Mouse (Mus musculus) stomach, adult 2 months (tissue): Measurements from ENCODE around the gene Zfp771. TPM values are rescaled to one million over a fixed set of nuclear protein-coding genes. Genes with fewer than 3 reads are reported as not detected.

Source experiments
- polyA plus RNA-seq: library from polyadenylated mRNA; depleted of rRNA; stranded (reverse); fragments of >200 nt; gene quantifications from 2 replicates; pipeline ENCODE4 v1.2.3, GENCODE M21; 2012; rRNA removed

Zfp771 gene
- 57.0 and 157 TPM in 2 replicates for polyA plus RNA-seq

DNA sequence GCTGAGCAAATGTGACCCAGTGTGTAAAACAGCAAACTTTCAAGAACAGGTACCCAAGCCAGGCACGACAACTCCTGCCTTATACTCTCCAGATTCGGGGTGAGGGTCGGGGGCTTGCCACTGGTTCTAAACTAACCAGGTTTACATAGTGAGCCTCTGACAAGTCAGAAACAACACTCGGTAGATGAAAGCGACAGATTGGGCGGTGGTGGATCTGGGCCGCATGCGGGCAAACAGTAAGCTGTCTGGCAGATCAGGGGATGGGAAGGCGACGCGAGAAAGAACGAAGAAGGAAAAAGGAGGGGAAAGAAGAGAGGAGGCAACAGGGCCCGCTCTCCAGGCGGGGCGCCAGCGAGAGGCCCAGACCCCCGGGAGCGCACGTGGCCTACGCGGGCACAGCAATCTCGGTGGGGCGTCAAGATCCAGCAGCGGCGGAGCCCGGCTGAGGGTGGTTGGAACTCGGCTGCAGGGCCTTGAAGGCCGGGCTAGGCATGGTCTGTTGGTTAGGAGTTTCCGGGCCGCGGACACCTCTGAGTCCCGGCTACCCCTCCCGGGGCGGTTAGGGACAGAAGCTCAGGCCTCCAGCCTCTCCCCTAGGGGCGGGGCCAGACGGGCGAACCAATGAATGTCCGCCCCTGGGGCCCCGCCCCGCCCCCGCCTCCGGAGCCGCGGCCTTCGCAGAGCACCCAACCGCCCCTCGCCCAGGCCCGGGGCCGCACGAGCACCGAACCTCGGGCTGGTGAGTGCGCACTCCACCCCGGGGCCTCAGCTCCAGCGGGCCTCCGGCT lies at the start of gene Zfp771:
Gene Zfp771, plus strand, starts transcription at position 405 of the 788 bp plus-strand sequence.

DNA sequence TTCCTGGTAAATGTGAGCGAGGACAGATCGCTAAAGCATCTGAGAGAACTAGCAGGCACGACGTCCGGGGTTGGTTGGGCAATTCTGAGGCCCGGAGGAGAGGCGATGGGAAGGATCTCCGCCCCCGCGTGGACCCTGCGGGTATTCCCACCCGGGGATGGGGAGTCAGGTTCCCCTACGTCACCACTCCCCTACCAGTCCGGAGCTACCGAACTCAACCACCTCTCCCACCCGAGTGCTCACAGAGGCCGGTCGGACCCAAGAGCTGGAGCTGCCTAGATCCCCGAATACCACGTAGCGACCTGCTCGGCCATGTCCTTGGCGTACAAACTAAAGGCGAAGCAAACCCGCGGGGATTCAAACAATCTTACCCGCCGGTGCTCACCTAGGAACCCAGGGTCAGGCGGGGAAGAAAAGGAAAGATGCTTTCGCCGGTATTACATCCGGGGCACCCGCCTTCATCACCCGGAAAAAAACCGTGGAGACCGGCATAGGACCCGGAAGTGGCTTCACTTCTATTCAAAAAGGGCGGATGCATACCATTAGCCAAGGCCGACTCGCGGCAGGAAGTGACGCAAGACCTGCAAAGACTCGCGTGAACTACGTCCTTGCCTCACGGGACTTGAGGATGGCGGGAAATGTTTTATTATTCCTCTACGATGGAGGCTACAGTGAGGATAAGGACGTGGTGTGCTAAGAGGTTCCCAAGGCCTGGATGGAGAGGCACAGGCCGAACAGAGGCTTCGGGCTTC lies 48.4 kb upstream of the Zfp771 start, which contains the start of gene Cd2bp2:
Gene Cd2bp2, minus strand, starts transcription at position 507 of the 752 bp plus-strand sequence.

DNA sequence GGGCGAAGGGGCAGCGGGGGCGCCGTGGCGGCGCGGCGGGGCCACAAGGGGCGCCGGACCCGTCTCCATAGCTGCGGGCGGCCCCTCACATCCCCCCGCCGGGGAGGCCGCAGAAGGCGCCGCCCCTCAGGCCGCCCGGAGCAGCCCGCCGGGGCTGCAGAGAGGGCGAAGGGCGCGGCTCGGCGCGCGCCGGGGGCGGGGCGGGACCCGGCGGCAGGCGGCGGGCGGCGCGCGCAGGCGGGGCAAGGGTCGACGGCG lies 35.9 kb upstream of the Zfp771 start, which contains the start of gene Tbc1d10b:
Gene Tbc1d10b, minus strand, starts transcription at position 174 of the 258 bp plus-strand sequence.

DNA sequence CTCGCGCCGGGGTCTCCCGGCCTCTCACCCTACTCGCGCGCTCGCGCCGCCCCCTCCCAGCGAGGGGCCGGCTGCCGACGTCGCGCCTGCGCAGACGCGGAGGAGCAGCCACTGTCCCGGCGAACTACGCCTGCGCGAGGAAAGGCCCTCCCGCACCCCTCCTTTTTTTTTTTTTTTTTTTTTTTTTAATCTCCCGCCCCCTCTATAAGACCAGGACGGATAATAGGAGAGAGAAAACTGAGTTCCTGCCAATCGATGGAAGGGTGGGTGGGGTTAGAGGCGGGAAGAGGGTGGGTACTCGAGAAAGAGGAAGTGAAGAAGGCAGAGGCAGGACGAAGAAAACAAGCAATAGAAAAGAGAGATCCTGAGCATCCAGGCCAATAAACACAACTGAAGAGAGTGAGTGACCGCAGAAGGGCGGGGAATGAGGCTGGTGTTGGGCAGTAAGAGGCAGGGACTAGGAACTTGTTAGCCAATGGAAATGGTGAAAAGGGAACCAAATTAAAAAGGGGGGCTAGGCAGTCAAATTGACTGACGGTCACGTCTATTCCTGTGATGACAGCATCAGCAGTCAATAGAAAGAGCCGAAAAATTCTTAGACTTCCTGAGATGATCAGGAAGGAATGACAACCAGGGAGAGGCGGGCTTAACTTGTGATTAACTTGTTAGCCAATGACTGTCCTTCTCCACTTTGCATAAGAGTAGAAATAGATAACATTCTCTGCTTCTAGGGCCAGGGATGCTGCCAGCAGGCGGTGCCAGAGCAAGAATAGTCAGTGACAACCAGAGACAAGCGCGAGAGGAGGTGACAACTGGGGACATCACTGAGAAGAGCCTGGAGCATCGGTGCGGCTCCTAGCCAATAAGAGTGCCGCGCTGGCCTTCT lies 35.3 kb upstream of the Zfp771 start, which contains the start of gene Mylpf:
Gene Mylpf, plus strand, starts transcription at position 338 of the 886 bp plus-strand sequence.

DNA sequence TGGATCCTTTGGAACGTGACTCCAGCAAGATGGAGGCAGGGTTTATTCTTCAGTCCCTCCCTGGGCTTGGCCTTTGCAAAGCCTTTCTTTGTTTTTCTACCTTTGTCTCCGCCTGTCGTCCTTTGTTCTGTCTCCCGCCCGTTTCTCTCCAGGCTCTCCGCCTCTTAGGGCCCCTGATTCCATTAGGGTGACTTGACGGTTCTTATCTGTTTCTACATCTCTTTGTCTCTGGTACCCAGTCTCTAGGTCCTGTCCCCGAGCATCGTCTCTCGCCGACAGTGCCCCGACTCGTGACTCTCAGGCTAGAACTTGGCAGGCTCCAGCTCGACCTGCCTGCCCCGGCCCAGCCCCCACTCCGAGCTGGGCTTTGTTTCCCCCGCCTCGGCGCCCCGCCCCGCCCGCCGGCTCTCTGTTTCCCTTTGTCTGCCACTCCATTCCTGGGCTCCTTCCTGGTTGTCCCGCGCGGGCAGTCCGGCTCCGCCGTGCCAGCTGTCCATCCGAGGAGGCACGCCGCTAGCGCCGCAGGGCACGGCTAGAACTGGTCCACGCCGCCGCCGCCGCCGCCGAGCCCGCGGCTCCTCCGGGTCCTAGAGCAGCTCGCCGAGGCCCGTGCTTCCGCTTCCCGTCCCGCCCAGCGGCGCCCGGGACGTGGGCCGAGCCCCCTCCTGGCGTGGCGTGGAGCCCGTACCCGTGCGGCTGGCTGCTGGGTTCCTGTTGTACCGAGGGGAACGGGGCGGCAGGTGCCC lies 11.3 kb upstream of the Zfp771 start, which contains the start of the genes Zfp553 and Sept1:
Gene Zfp553, plus strand, starts transcription at position 440 of the 746 bp plus-strand sequence.
Gene Sept1, minus strand, starts transcription at position 509 of the 746 bp plus-strand sequence.

DNA sequence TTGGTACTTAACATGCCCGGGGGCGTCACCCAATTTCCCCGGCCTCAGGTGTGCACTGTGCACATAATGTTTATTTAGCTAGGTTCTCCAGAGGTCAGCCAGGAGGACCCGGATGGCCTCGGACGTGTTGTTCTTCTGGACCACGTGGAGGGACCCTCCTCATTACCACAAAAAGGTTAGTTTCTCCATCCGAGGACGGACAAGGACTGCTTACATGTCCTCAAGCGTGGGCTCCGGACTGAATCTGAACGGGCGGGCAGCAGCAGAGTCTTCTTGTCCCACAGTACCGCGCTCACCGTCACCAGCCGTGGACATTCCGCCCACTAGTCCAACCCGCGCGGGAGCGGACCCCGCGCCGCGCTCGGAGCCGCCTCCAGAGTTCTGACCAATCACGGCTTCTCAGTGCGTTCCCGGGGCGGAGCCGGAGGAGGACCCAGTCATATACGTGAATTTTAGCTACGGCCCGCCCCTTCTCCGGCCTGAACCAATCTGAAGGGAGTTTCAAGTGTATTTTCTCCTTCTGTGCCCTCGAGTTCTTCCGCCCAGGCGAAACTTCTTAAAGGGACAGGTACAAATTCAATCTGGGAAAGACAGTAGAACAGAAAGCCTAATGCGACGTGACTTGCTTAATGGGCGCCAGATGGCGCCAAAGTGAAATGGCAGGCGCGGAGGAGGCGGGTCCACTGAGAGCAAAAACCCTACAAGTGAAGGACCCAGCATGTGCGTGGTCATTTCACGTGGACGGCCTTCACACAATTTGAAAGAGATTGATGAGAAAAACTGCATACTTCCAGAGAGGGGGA lies 16.4 kb downstream of the Zfp771 start, which contains the start of gene Dctpp1:
Gene Dctpp1, minus strand, starts transcription at position 401 of the 803 bp plus-strand sequence.

DNA sequence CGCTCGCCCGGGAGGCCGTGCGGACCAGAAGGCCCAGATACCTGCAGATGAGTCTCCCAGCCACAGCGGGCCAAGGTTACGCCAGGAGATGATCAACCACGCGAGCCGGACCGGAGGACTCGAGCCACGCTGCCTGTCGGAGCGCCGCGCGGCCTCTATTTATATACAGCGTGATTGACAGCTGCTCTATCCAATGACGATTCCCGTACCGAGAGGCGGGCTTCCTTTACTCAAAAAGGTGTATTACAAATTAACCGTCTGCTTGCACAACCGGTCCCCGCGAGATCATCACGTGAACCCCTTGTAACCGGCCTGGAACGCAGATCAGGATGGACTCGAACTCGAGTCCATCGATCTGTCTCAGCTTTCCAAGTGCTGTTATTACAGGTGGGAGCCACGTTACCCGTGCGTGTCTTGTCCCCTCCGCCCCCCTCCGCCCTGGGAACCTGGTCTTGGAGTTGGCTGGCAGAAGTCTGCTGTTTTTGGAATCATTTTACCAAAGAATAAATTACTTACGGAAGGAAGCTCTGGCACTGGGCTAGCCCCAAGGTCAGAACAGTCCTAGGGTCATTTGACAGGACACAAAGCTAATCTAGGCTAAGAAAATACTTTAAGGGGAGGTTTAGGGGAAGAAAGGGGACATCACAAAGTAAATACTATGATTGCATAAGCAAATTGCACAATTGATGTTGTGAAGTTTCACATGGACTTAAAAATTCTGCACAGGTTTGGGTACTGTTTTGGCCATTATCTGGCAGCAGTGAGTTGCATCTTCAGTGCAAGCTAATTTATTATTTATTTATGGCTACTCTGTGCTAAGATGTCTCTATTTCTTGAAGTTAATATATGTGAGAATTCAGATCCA lies 30.1 kb downstream of the Zfp771 start, which contains the start of gene Sephs2:
Gene Sephs2, minus strand, starts transcription at position 131 of the 865 bp plus-strand sequence.

DNA sequence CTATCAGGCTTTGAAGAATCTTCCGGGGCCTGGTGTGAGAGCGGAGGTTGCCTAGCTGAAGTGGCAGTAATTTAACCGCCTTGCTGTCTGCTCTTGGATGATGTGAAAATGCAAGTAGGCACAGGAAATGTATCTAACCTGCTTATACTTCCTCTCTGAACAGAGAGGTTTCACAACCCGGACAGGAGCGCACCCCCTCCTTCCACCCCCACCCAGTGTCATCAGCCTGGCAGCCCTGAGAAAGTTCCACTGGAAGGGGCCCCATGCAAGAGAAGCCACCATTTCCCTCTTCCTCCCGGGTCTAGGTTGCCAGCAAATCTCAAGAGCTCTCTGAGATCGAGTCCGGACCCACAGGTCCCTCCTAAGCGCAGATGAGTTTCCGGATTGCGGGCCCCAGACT lies 52.0 kb downstream of the Zfp771 start, which contains the start of gene Itgal:
Gene Itgal, plus strand, starts transcription at position 163 of the 400 bp plus-strand sequence.

Other genes starting within 250 kb of the Zfp771 start
- gene Mvp, start 229.7 kb upstream of the Zfp771 start, polyA plus RNA-seq, result 67.5 and 90.5 TPM in 2 replicates
- gene Pagr1b, start 227.8 kb upstream of the Zfp771 start, polyA plus RNA-seq, result 0.94 TPM in 1 of 2 replicates, not detected in the other
- 8.5 TPM in 1 of 2 replicates, not detected in the other for gene Pagr1a, start 226.9 kb upstream of the Zfp771 start, polyA plus RNA-seq
- 1.6 and 8.9 TPM in 2 replicates for gene Gm42742, start 223.2 kb upstream of the Zfp771 start, polyA plus RNA-seq
- gene Prrt2, start 223.1 kb upstream of the Zfp771 start, polyA plus RNA-seq, result 2.3 and 4.8 TPM in 2 replicates
- 76.8 and 314 TPM in 2 replicates for gene Maz, start 217.2 kb upstream of the Zfp771 start, polyA plus RNA-seq
- 1.9 and 2.3 TPM in 2 replicates for gene Kif22, start 201.8 kb upstream of the Zfp771 start, polyA plus RNA-seq
- 23.7 and 38.0 TPM in 2 replicates for gene Zg16, start 156.9 kb upstream of the Zfp771 start, polyA plus RNA-seq
- 13.6 and 14.9 TPM in 2 replicates for gene AI467606, start 152.9 kb upstream of the Zfp771 start, polyA plus RNA-seq
- 0.27 and 0.47 TPM in 2 replicates for gene Qprt, start 122.0 kb upstream of the Zfp771 start, polyA plus RNA-seq
- 0.67 and 0.77 TPM in 2 replicates for gene Spn, start 106.5 kb upstream of the Zfp771 start, polyA plus RNA-seq
- gene Cd2bp2, start 48.2 kb upstream of the Zfp771 start, polyA plus RNA-seq, result 5.5 and 6.6 TPM in 2 replicates
- gene Tbc1d10b, start 35.8 kb upstream of the Zfp771 start, polyA plus RNA-seq, result 20.0 and 23.0 TPM in 2 replicates
- 11.3 and 23.7 TPM in 2 replicates for gene Mylpf, start 35.4 kb upstream of the Zfp771 start, polyA plus RNA-seq
- 5.6 and 6.3 TPM in 2 replicates for gene Zfp553, start 11.2 kb upstream of the Zfp771 start, polyA plus RNA-seq
- gene Sept1, start 11.1 kb upstream of the Zfp771 start, polyA plus RNA-seq, result 4.9 and 7.9 TPM in 2 replicates
- 31.4 and 39.4 TPM in 2 replicates for gene Dctpp1, start 16.4 kb downstream of the Zfp771 start, polyA plus RNA-seq
- gene Sephs2, start 29.8 kb downstream of the Zfp771 start, polyA plus RNA-seq, result 9.4 and 16.9 TPM in 2 replicates
- 1.0 and 1.3 TPM in 2 replicates for gene Itgal, start 52.0 kb downstream of the Zfp771 start, polyA plus RNA-seq
- gene Zfp768, start 101.3 kb downstream of the Zfp771 start, polyA plus RNA-seq, result 18.3 and 25.5 TPM in 2 replicates
- gene Zfp747, start 131.8 kb downstream of the Zfp771 start, polyA plus RNA-seq, result 3.3 and 4.0 TPM in 2 replicates
- 1.2 and 1.4 TPM in 2 replicates for gene 9130019O22Rik, start 142.9 kb downstream of the Zfp771 start, polyA plus RNA-seq
- 2.8 and 3.5 TPM in 2 replicates for gene E430018J23Rik, start 149.4 kb downstream of the Zfp771 start, polyA plus RNA-seq
- 2.2 and 2.6 TPM in 2 replicates for gene Zfp764, start 162.5 kb downstream of the Zfp771 start, polyA plus RNA-seq
- gene Zfp688, start 177.8 kb downstream of the Zfp771 start, polyA plus RNA-seq, result 14.0 and 16.3 TPM in 2 replicates
- gene Zfp689, start 204.9 kb downstream of the Zfp771 start, polyA plus RNA-seq, result 1.6 and 1.9 TPM in 2 replicates
- 33.3 and 47.2 TPM in 2 replicates for gene Prr14, start 215.3 kb downstream of the Zfp771 start, polyA plus RNA-seq
- 20.3 and 21.3 TPM in 2 replicates for gene Fbrs, start 234.9 kb downstream of the Zfp771 start, polyA plus RNA-seq